Mouse (Mus musculus) right cerebral cortex, postnatal 4 days (tissue): ENCODE measurements around the gene Fryl.

ENCODE experiments used
- DNase-seq: peaks from one replicate; pipeline ENCODE4 v3.0.0-alpha.2; 2022

Gene Fryl

DNA sequence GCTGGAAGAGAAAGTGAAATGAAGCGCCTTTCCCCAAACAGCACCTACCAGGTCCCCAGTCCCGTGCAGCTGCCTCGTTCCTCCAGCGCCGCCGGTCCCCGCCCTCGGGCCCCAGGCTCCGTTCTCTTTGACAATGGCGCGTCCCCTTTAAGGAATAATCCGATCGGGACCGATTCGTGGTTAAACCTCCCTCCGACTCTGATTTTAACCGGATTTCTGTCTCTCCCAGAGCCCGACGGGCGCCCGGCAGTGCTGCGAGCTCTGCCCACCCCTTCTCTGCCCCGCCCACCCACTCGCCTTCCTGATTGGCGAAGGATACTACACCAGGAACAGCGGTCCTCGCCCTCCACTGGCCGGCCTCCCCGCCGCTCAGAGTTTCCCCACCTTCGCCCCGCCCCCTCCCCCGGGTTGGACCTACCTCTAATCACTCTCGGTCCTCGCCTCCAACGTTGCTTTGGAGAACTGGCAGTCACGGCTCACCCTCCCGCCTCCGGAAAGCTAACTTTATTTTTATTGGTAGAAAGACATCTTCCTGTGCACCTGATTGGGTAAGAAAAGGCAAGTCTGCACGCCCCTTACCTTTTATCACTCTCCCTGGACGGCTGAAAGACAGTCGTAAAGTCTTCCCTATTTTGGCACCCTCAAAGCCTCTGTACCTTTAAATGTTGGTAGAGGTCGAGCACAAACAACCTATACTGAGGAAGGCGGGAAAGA lies at the start of gene Fryl:
Fryl (minus strand) TSS at position 268 of the 714 bp plus-strand sequence.
- peak; percentile 100 for DNase-seq

DNA sequence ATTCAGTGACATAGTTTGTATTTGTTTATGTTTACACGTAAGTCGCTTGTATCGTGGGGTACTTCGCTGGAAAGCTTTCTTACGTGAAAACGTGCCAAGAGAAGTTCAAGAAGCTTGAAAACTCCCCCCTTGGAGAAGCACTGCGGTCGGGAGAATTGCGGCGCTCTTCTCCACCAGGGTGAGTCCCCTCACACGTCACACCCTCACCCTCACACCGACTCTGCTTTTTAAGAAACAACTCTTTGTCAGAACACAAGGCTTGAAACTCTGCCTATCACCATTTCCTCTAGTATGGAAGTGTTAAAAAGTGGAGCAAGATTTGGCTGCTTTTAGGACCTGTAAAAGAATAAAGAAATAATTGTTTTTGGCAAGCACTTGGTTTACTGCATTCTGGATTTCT lies 48.1 kb upstream of the Fryl start:
- DNase-seq, result no peak

DNA sequence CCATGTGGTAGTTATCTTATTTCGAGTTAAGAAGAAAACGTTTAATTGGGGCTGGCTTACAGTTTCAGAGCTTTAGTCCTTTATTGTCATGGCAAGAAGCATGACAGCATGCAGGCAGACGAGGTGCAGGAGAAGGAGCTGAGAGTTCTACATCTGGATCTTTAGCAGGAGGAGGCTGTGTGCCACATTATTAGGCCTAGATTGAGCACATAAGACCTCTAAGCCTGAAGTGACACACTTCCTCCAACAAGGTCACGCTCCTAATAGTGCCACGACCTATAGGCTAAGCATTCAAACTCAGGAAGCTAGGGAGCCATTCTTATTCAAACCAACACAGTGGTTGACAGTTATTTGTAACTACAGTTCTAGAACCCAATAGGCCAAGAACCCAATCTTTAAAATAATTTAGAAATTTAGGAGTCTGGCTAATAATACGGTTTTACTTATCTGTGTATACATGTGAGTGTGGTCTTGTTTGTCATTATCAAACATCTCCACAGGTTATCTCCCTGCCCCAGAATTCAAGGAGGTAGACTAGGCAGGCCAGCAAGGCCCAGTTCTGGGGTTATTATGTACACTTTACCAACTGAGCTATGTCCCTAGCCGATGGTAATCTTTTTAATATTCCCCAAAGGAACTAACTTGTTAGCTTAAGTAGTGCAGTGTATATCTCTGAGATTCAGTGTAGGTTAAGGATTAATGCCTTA lies 45.3 kb upstream of the Fryl start:
- no peak for DNase-seq

DNA sequence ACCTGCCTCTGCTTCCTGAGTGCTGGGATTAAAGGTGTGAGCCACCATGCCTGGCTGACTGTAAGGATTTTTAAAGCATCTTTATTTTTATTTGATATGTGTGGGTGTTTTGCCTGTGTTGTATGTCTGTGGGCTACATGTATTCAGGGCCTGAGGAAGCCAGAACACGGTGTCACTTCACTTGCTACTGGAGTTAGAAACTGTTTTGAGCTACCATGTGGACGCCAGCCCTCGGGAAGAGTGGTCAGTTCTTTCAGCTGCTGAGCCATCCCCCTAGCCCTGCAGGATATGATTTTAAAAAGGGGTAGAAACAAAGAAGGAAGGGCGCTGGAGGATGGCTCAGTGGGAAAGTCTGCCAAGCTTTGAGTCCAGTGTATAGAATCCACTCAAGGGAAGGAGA lies 39.5 kb upstream of the Fryl start:
- DNase-seq, result no peak

- DNase-seq, result no peak
These were observed 38.6 kb upstream of the Fryl start for GRCm38 (mm10) chr5:73295016-73295415.

DNA sequence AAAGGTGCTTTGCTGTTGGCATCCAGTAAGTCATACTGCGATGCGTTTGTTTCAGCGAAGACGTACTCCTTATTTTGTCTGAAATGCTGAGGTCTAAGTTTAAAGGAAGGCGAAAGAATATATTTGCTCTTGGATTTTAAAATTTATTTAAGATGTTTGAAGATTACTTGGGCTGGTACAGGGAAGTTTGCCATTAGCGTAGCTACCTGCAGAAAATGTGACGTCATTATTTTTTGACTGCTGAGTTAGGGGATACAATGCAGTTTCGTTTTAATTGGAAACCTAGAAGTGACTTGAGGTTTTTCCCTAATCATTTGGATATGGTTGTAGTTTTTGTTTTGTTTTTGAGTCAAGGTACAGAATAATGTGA lies 37.0 kb upstream of the Fryl start:
- DNase-seq, result no peak

- peak; percentile 91 for DNase-seq
These were observed 36.4 kb upstream of the Fryl start, which contains the start of gene Ociad1 for GRCm38 (mm10) chr5:73292502-73293457. TSS of gene Ociad1 (plus strand) at chr5:73292784.

- DNase-seq, result no peak
These were observed 33.5 kb upstream of the Fryl start for GRCm38 (mm10) chr5:73289900-73290299.

- no peak for DNase-seq
These were observed 30.2 kb upstream of the Fryl start for GRCm38 (mm10) chr5:73286603-73287002.

DNA sequence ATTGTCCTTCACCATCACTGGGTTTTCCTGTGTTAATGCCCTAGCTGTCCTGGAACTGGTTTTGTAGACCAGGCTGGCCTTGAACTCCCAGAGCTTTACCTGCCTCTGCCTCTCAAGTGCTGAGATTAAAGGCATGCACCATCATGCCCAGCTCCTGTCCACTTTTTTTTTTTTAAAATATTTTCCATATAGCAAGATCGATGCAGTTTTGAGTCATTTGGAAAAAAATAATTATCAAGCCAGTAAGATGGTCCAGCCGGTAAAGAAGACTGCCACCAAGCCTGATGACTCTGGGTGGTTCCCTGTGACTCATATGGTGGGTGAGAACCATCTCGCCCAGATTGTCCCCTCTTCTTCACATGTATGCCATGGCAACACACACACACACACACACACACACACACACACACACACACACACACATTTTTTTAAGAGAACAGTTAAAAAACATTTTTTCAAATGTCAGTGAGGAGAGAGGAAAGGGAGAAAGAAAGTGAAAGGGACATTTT lies 29.1 kb upstream of the Fryl start:
- DNase-seq, result no peak

- DNase-seq, result no peak
These were observed 27.6 kb upstream of the Fryl start for GRCm38 (mm10) chr5:73284046-73284445.

DNA sequence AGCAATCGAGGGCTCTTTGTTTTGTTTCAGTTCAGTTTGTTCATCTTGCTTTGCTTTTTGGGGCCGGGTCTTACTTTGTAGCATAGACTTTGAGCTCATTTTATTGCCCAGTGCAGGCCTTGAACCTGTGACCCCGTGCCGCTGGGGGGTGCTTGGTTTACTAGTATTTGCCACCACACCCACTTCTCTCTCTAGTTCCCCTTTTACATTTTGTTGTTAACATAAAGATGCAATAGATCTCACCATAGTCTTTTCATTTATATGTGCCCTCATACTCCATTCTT lies 24.1 kb upstream of the Fryl start:
- DNase-seq, result no peak

DNA sequence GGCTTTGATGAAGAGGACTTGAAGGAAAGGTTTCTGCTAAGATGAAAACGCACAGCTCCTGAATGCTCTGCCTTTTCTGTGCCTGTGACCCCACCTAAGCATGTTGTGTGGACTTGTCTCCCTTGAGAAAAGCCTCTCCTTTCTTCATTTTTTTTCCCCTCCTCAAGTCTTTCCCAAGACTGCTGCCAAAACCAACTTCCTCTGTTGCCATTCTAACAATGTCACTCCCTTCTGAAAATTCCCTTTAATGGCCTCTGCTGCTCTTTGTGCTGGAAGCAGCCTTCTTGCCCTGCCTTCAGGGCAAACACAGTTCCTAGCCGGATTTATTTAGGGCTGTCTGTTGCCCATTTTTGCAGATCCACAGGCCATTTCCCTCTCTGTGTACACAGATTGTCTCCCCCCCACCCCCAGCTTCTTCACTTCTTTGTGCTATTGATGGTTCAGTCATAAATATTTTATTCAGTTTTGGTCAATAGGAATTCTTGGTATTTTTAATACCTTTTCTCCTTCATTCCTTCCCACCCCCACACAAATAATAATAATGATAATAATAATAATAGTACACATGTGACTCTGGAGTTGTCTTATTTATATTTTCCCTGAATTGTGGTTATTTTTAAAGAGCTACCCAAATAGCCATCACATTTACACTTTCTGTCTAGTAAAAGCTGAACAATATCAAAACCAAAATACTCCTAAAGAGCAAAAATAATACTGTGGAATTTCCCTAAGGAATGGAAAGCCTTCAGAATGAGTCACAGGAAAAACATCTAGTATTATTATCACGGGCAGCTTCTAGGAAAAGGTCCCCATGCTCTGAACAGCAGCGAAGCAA lies 23.5 kb upstream of the Fryl start:
- no peak for DNase-seq

DNA sequence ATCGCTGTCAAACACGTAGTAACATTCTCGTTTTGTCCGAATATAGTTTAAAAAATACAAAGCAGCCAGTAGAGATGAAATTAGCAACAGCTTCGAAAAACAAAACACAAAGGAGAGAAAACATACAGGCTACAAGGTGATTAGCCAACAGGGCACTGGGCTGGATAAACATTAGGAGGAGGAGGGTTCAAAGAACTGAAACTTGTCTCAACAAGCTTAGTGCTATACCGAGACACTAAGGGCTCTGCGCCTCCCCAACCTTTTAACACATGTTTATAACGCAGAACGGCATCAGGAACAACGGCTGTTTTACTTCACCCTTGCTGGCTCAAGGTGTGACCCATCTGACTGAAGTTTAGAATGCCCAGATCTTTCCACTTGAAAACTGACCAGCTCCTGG lies 22.8 kb upstream of the Fryl start:
- no peak for DNase-seq

DNA sequence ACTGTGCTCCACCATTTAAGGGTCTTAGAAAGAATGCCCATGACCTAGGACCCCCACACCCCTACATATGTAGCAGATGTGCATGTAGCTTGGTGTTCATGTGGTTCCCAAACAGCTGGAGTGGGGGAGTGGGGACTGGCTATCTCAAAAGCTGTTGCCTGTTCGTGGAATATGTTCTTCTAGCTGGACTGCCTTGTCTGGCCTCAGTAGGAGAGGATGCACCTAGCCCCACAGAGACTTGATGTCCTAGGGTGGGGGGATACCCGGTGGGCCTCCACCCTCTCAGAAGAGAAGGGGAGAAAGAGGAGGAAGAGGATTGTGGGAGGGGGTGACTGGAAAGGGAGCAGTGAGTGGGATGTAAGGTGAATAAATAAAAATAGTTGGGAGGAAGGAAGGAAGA lies 18.5 kb upstream of the Fryl start:
- no peak for DNase-seq

DNA sequence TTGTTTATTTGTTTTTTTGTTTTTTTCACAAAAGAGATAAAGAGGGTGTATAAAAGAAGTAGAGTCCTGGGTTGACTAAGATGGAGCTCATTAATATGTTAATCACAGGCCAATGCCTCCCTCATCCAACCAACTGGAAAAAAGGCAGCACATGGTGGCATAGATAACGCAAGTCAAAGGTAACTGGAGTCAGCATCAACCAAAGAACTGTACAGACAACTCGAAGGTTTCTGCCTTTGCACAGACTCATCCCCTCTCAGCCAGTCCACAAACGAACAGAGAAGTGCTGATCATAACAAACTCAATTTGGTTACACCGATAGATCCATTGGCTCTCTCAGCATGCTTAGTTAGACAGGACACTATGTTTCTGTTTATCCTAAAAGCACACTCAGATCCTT lies 16.8 kb upstream of the Fryl start:
- no peak for DNase-seq

GRCm38 (mm10) chr5:73270612-73271011 lies 14.2 kb upstream of the Fryl start:
- DNase-seq, result no peak

- no peak for DNase-seq
These were observed 12.3 kb upstream of the Fryl start for GRCm38 (mm10) chr5:73268636-73269213.

DNA sequence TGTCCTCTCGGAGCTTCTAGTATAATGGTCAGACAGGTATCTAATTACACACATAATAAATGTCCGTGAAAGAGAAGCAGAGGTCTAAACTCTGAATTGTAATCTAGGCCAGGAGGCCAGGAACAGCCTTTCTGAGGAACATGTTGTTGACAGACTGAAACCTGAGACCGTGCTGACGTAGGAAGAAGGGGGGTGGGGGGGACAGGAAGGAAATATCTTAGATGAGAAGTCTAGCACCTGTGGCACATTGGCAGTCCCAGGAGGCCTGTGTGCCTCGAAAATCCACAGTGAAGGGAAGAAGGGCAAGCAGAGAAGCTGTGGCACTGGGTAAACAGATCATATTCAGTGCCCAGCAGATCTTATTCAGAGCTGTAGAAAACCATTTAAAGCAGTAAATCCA lies 9.0 kb upstream of the Fryl start:
- no peak for DNase-seq

GRCm38 (mm10) chr5:73264122-73264521 lies 7.7 kb upstream of the Fryl start:
- no peak for DNase-seq

- DNase-seq, result no peak
These were observed 1.3 kb upstream of the Fryl start for GRCm38 (mm10) chr5:73257723-73258122.

DNA sequence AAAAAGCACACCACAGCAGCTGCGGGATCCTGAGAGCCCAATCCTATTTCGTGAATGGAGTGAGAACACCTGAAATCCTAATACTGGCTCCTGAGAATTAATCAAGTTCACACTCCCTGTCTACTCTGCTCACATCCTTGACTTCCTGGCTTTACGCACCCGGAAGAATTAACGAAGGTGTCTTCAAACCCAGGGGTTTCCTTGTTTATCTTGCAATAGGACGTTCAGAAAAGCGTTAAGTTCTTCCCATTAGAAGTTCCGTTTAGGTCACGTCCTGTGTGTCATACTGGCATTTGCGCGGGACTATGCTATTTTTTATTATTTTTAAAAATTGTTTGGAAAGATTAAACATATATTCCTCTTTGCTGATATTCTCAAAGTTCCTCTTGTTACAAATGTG lies 677 bp upstream of the Fryl start:
- DNase-seq, result no peak
